Mouse (Mus musculus): ENCODE measurements around the gene Gm28372. TPM values are rescaled to one million over a fixed set of nuclear protein-coding genes. Genes with fewer than 3 reads are reported as not detected.
A peak's percentile ranks its signal among the peaks of the same experiment; 100 is the strongest.

Gm28372 gene
- polyA plus RNA-seq, 1 experiment from 2014 or later: not detected

- Histone ChIP-seq H3K9ac (no peak overlapping the region), H3K36me3 (peaks cover 12% of the 10 kb centered on the region), H3K4me3 (replicated peaks) (no peak overlapping the region), H3K9me3 (replicated peaks) (no peaks in the 10 kb centered on the region), H3K27me3 (no peaks in the 10 kb centered on the region), H3K27ac (no peak overlapping the region), H3K4me2 (no peak overlapping the region), H3K4me1 (peaks cover 5% of the 10 kb centered on the region)
- no peak for ATAC-seq (replicated peaks; ENCODE audit: low FRiP score)
- 74% methylated on average over 6 of the region's 6 CpGs for WGBS
Observed at GRCm38 (mm10) chr2:130414094-130414856, 9.2 kb downstream of the Gm28372 start.

- WGBS: 94% methylated on average over 26 of the region's 26 CpGs
- Histone ChIP-seq H3K27ac (no peak overlapping the region), H3K36me3 (peaks cover 40% of the 10 kb centered on the region), H3K4me3 (replicated peaks) (no peak overlapping the region), H3K9ac (no peak overlapping the region), H3K4me1 (peaks cover 22% of the 10 kb centered on the region), H3K4me2 (no peak overlapping the region), H3K27me3 (no peaks in the 10 kb centered on the region), H3K9me3 (replicated peaks) (no peaks in the 10 kb centered on the region)
- no peak for ATAC-seq (replicated peaks; ENCODE audit: low FRiP score)
Observed at GRCm38 (mm10) chr2:130421781-130422620, 17.0 kb downstream of the Gm28372 start.

- 12% methylated on average over 49 of the region's 49 CpGs for WGBS
- H3K4me2 ChIP-seq: peak overlapping the region; percentile 97
- H3K4me1 ChIP-seq: peaks cover 22% of the 10 kb centered on the region
- H3K36me3 ChIP-seq: peaks cover 41% of the 10 kb centered on the region
- ATAC-seq (replicated peaks; ENCODE audit: low FRiP score): peak; percentile 73
- H3K9ac ChIP-seq: peak overlapping the region; percentile 86
- peak overlapping the region; percentile 83 for H3K4me3 ChIP-seq (replicated peaks)
- no peaks in the 10 kb centered on the region for H3K9me3 ChIP-seq (replicated peaks)
- H3K27ac ChIP-seq: peak overlapping the region; percentile 91
- no peaks in the 10 kb centered on the region for H3K27me3 ChIP-seq
Observed at GRCm38 (mm10) chr2:130423397-130424125, 18.5 kb downstream of the Gm28372 start.

- peak within 1 kb of the TSS; percentile 97 for H3K4me2 ChIP-seq
- WGBS: under 1% methylated on average over 58 of the region's 58 CpGs
- ATAC-seq (replicated peaks; ENCODE audit: low FRiP score): peak; percentile 96
Observed at GRCm38 (mm10) chr2:130424126-130424853, 19.3 kb downstream of the Gm28372 start, which contains the start of the genes Vps16 and Pced1a. TSS of gene Vps16 (plus strand) at chr2:130424339. TSS of gene Pced1a (minus strand) at chr2:130424701.

GRCm38 (mm10) chr2:130425112-130425511 is 20.1 kb downstream of the Gm28372 start:
- peak overlapping the region; percentile 86 for H3K9ac ChIP-seq

More at GRCm38 (mm10) chr2:130424126-130424853, 19.3 kb downstream of the Gm28372 start, which contains the start of the genes Vps16 and Pced1a:
- Histone ChIP-seq H3K36me3 (peaks cover 33% of the 10 kb centered on the region), H3K9ac (peak within 1 kb of the TSS; percentile 86), H3K9me3 (replicated peaks) (no peaks in the 10 kb centered on the region), H3K4me3 (replicated peaks) (peak within 1 kb of the TSS; percentile 83), H3K27me3 (no peaks in the 10 kb centered on the region), H3K4me1 (peaks cover 22% of the 10 kb centered on the region), H3K27ac (peak within 1 kb of the TSS; percentile 91)

GRCm38 (mm10) chr2:130429851-130430250 is 24.8 kb downstream of the Gm28372 start:
- peak; percentile 57 for ATAC-seq (replicated peaks; ENCODE audit: low FRiP score)
- Histone ChIP-seq H3K9me3 (replicated peaks) (no peaks in the 10 kb centered on the region), H3K27me3 (no peaks in the 10 kb centered on the region), H3K36me3 (peaks cover 17% of the 10 kb centered on the region; the same call in 1 of the 2 replicates), H3K4me3 (replicated peaks) (no peak overlapping the region), H3K4me1 (peaks cover 25% of the 10 kb centered on the region), H3K4me2 (no peak overlapping the region), H3K27ac (peak overlapping the region; percentile 66), H3K9ac (no peak overlapping the region)
- 36% methylated on average over 2 of the region's 2 CpGs for WGBS

More at GRCm38 (mm10) chr2:130425112-130425511, 20.1 kb downstream of the Gm28372 start:
- no peak for ATAC-seq (replicated peaks; ENCODE audit: low FRiP score)
- Histone ChIP-seq H3K27me3 (no peaks in the 10 kb centered on the region), H3K4me3 (replicated peaks) (peak overlapping the region; percentile 83), H3K4me2 (peak overlapping the region; percentile 97), H3K9me3 (replicated peaks) (no peaks in the 10 kb centered on the region), H3K27ac (peak overlapping the region; percentile 91; the same call in 1 of the 2 replicates), H3K36me3 (peaks cover 26% of the 10 kb centered on the region), H3K4me1 (peaks cover 22% of the 10 kb centered on the region)
- 34% methylated on average over 5 of the region's 5 CpGs for WGBS

- no peak for ATAC-seq (replicated peaks; ENCODE audit: low FRiP score)
- WGBS: 66% methylated on average over 3 of the region's 3 CpGs
- H3K4me3 ChIP-seq (replicated peaks): no peak overlapping the region
- H3K36me3 ChIP-seq: peaks cover 17% of the 10 kb centered on the region; the same call in 1 of the 2 replicates
- H3K9me3 ChIP-seq (replicated peaks): no peaks in the 10 kb centered on the region
- no peaks in the 10 kb centered on the region for H3K27me3 ChIP-seq
- peaks cover 19% of the 10 kb centered on the region for H3K4me1 ChIP-seq
- H3K4me2 ChIP-seq: no peak overlapping the region
- H3K9ac ChIP-seq: no peak overlapping the region
- H3K27ac ChIP-seq: peak overlapping the region; percentile 37
Observed at GRCm38 (mm10) chr2:130430484-130430883, 25.4 kb downstream of the Gm28372 start.

GRCm38 (mm10) chr2:130432157-130432556 is 27.1 kb downstream of the Gm28372 start:
- Histone ChIP-seq H3K4me2 (no peak overlapping the region), H3K9me3 (replicated peaks) (no peaks in the 10 kb centered on the region), H3K27me3 (no peaks in the 10 kb centered on the region), H3K4me3 (replicated peaks) (no peak overlapping the region), H3K9ac (no peak overlapping the region), H3K4me1 (peaks cover 18% of the 10 kb centered on the region), H3K36me3 (peaks cover 23% of the 10 kb centered on the region; the same call in 1 of the 2 replicates), H3K27ac (no peak overlapping the region)
- WGBS: 88% methylated on average over 3 of the region's 3 CpGs
- ATAC-seq (replicated peaks; ENCODE audit: low FRiP score): no peak

- Histone ChIP-seq H3K9ac (no peak overlapping the region), H3K4me2 (no peak overlapping the region), H3K27me3 (no peaks in the 10 kb centered on the region), H3K4me1 (peaks cover 18% of the 10 kb centered on the region), H3K36me3 (peaks cover 27% of the 10 kb centered on the region), H3K4me3 (replicated peaks) (no peak overlapping the region), H3K27ac (no peak overlapping the region), H3K9me3 (replicated peaks) (no peaks in the 10 kb centered on the region)
- 19% methylated on average over 4 of the region's 4 CpGs for WGBS
- ATAC-seq (replicated peaks; ENCODE audit: low FRiP score): 0 out of 2 replicates have a peak, but pooled peaks have one; percentile 40
Observed at GRCm38 (mm10) chr2:130433152-130433551, 28.1 kb downstream of the Gm28372 start.

- Histone ChIP-seq H3K27me3 (no peaks in the 10 kb centered on the region), H3K4me1 (peaks cover 4% of the 10 kb centered on the region; the same call in 1 of the 2 replicates), H3K4me2 (no peak overlapping the region), H3K9me3 (replicated peaks) (no peaks in the 10 kb centered on the region), H3K9ac (no peak overlapping the region), H3K4me3 (replicated peaks) (no peak overlapping the region), H3K27ac (no peak overlapping the region), H3K36me3 (peaks cover 60% of the 10 kb centered on the region)
- no peak for ATAC-seq (replicated peaks; ENCODE audit: low FRiP score)
- WGBS: 98% methylated on average over 1 of the region's 1 CpGs
Observed at GRCm38 (mm10) chr2:130436769-130437168, 31.7 kb downstream of the Gm28372 start.

GRCm38 (mm10) chr2:130438861-130439260 is 33.8 kb downstream of the Gm28372 start:
- Histone ChIP-seq H3K9me3 (replicated peaks) (no peaks in the 10 kb centered on the region), H3K27me3 (no peaks in the 10 kb centered on the region), H3K4me3 (replicated peaks) (no peak overlapping the region), H3K36me3 (peaks cover 73% of the 10 kb centered on the region), H3K27ac (no peak overlapping the region), H3K4me1 (no peaks in the 10 kb centered on the region), H3K9ac (no peak overlapping the region), H3K4me2 (no peak overlapping the region)
- 92% methylated on average over 3 of the region's 3 CpGs for WGBS
- no peak for ATAC-seq (replicated peaks; ENCODE audit: low FRiP score)
